Mouse (Mus musculus) central nervous system, embryonic 11.5 days (tissue): ENCODE measurements around the gene AI837181. TPM values are rescaled to one million over a fixed set of nuclear protein-coding genes. Genes with fewer than 3 reads are reported as not detected.

Source experiments
- polyA plus RNA-seq: library from polyadenylated mRNA; depleted of rRNA; stranded (reverse); fragments of >200 nt; gene quantifications from 2 replicates; pipeline ENCODE4 v1.2.3, GENCODE M21; 2012; rRNA removed

Gene AI837181
- polyA plus RNA-seq: 34.9 and 60.1 TPM in 2 replicates

DNA sequence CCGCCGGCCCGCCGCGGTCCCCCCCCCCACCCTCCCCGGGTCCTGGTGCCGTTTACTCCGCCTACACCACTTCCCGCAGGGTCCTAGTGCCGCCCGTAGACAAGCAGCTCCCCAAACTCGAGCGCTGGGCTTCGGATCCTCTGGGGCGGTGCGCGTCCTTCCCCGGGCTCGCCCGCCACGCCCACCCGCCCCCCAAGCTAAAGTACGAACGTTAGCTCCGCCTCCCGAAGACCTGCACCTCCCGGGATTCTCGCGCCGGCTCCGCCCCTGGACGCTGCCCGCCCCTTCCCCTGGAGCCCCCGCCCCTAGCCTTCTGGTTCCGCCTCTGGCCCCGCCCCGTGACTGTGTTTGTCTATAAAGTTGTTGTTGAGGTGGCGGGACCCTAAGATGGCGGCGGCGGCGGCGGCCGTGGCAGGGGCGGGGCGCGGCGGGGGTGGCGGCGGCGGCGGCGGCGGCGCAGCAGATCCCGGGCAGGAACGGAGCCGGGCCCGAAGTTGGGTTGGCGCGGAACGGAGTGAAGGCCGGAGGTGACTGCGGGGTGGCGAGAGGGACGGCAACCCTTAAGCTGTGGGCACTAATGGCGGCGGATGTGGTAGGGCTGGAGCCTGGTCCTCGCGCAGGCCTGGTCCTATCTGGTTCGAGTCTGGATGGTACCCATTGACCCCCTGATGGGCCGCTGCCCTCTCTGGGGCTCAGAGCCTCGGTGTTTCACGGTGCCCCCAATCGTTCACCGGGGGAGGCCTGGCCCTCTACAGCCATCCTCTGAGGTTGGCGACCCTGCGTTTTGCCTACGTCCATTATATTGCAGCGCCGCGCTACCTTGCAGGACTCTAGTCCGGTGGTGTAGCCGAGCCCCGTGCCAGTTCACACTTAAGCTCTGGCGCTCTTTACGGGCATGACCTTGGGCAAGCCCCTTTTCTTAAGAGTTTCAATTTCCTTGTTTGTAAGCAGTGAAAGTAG, at the start of gene AI837181, which contains the start of gene Drap1:
TSS of gene AI837181 (plus strand) at position 363 of the 960 bp plus-strand sequence.
TSS of gene Drap1 (minus strand) at position 198 of the 960 bp plus-strand sequence.

GRCm38 (mm10) chr19:5388588-5389242, 36.2 kb upstream of the AI837181 start, which contains the start of gene Sart1:
Sart1 (minus strand) TSS chr19:5388703.

DNA sequence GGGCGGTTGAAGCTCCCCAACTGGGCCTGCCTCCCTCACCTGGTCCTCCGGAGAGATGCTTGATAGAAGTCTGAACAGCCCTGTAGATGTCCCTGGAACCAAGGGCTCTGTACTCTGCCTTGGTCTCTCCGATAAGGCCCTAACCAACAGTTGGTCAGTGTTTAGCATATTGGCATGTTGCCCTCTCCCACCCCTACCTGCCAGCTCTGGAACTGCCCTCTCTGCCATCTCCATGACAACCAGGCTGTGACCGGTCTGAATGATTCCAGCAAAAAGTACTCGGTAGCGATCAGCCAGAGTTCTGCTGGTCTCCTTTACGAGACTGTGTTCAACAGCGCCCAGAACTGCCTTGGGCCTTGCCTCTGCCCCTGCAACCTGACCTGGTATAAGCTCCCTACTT, 22.7 kb upstream of the AI837181 start, which contains the start of gene Tsga10ip:
TSS of gene Tsga10ip (minus strand) at position 234 of the 400 bp plus-strand sequence.

GRCm38 (mm10) chr19:5447515-5448353, 22.8 kb downstream of the AI837181 start, which contains the start of gene Fosl1:
Fosl1 (plus strand) TSS chr19:5447547.

DNA sequence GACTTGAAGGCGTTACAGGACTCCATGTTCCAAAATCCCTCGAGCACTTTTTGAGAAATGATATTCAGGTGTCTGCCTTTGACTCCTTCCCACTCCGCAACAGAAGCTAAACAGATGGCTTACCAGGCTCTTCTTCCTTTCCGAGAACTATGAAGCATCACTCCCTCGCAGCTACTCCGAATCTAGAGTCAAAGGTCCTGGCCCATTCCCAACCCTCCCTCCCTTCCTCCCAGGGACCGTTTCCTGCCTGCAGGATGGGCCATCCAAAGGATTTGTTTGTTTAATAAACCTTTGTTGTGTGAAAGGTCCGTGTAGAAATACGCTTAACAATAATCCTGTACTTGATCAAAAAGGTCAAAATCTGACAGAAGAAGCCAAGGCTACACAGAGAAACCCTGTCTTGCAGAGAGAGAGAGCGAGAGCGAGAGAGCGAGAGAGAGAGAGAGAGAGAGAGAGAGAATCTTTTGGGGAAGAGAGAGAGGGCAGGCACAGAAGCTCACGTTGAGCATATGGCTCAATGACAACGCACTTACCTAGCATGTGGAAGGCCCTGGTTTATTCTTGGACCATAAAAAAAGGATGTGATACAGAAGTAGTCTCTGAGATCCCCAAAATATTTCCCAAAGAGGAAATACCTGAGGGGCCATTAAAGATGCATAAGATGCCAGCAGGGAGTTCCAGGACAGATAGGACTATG, 33.0 kb downstream of the AI837181 start, which contains the start of gene Ccdc85b:
TSS of gene Ccdc85b (minus strand) at position 149 of the 697 bp plus-strand sequence.

GRCm38 (mm10) chr19:5460465-5460911, 35.5 kb downstream of the AI837181 start, which contains the start of gene Fibp:
Fibp (plus strand) TSS chr19:5460615.

DNA sequence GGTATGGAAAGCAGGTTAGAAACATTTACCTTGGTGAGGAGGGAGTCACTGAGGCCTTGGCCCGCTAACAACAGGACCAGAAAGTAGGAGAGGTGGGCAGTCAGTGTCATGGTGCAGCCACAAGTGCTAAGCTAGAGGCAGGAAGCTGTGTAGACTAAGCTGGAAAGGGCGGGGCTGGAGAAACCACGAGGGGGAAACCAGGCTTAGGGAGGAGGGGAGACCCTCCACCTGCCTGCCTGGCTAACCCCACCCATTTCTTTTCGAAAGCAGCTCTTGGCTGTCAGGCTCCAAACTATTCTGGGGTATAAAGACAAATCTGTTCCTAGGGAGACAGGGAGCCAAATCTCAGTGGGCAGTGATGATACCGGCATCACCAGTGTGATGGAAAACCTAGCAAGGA, 43.4 kb downstream of the AI837181 start, which contains the start of gene Ctsw:
TSS of gene Ctsw (minus strand) at position 134 of the 400 bp plus-strand sequence.

GRCm38 (mm10) chr19:5473720-5474119, 48.8 kb downstream of the AI837181 start, which contains the start of gene Efemp2:
Efemp2 (plus strand) TSS chr19:5473954.

Other genes starting within 250 kb of the AI837181 start
- 20.7 and 31.9 TPM in 2 replicates for gene Pacs1, start 152.0 kb upstream of the AI837181 start, polyA plus RNA-seq
- gene Sf3b2, start 129.7 kb upstream of the AI837181 start, polyA plus RNA-seq: 215 and 289 TPM in 2 replicates
- gene Gal3st3, start 126.8 kb upstream of the AI837181 start, polyA plus RNA-seq: 11.0 and 14.5 TPM in 2 replicates
- not detected in 2 replicates for gene Catsper1, start 89.4 kb upstream of the AI837181 start, polyA plus RNA-seq
- 0.28 and 0.50 TPM in 2 replicates for gene Cst6, start 75.6 kb upstream of the AI837181 start, polyA plus RNA-seq
- gene Eif1ad, start 58.4 kb upstream of the AI837181 start, polyA plus RNA-seq: 60.1 and 61.8 TPM in 2 replicates
- 242 and 255 TPM in 2 replicates for gene Banf1, start 58.0 kb upstream of the AI837181 start, polyA plus RNA-seq
- gene Sart1, start 36.4 kb upstream of the AI837181 start, polyA plus RNA-seq: 85.1 and 210 TPM in 2 replicates
- gene Tsga10ip, start 22.6 kb upstream of the AI837181 start, polyA plus RNA-seq: 0.06 and 0.07 TPM in 2 replicates
- gene Drap1, start 165 bp upstream of the AI837181 start, polyA plus RNA-seq: 236 and 321 TPM in 2 replicates
- gene Fosl1, start 22.4 kb downstream of the AI837181 start, polyA plus RNA-seq: 0.02 and 0.04 TPM in 2 replicates
- 7.7 and 12.9 TPM in 2 replicates for gene Ccdc85b, start 32.8 kb downstream of the AI837181 start, polyA plus RNA-seq
- 124 and 130 TPM in 2 replicates for gene Fibp, start 35.5 kb downstream of the AI837181 start, polyA plus RNA-seq
- 0.94 and 1.4 TPM in 2 replicates for gene Ctsw, start 43.4 kb downstream of the AI837181 start, polyA plus RNA-seq
- gene Efemp2, start 48.8 kb downstream of the AI837181 start, polyA plus RNA-seq: 47.9 and 83.7 TPM in 2 replicates
- gene Mus81, start 63.3 kb downstream of the AI837181 start, polyA plus RNA-seq: 38.4 and 39.4 TPM in 2 replicates
- gene Cfl1, start 65.3 kb downstream of the AI837181 start, polyA plus RNA-seq: 1,441 and 1,801 TPM in 2 replicates
- gene 1700020D05Rik, start 78.6 kb downstream of the AI837181 start, polyA plus RNA-seq: 2.5 and 3.1 TPM in 2 replicates
- 20.7 and 24.6 TPM in 2 replicates for gene Snx32, start 85.4 kb downstream of the AI837181 start, polyA plus RNA-seq
- 0.14 and 0.21 TPM in 2 replicates for gene Ovol1, start 135.5 kb downstream of the AI837181 start, polyA plus RNA-seq
- 1.6 and 2.3 TPM in 2 replicates for gene Ap5b1, start 142.9 kb downstream of the AI837181 start, polyA plus RNA-seq
- gene Rnaseh2c, start 176.7 kb downstream of the AI837181 start, polyA plus RNA-seq: 132 and 429 TPM in 2 replicates
- gene Kat5, start 185.1 kb downstream of the AI837181 start, polyA plus RNA-seq: 106 and 112 TPM in 2 replicates
- 27.4 and 40.6 TPM in 2 replicates for gene Rela, start 212.3 kb downstream of the AI837181 start, polyA plus RNA-seq
- 35.6 and 40.2 TPM in 2 replicates for gene Sipa1, start 238.6 kb downstream of the AI837181 start, polyA plus RNA-seq